Mouse (Mus musculus) gonadal fat pad, adult 2 months (tissue): ENCODE measurements around the gene Rab8b. TPM values are rescaled to one million over a fixed set of nuclear protein-coding genes. Genes with fewer than 3 reads are reported as not detected.
"Not testable (repeated sequence)": the region's sequence is repeated elsewhere in the genome, so short reads cannot be mapped to it uniquely, and the experiment has no call there.

ENCODE experiments used
- DNase-seq: peaks from one replicate; pipeline ENCODE4 v3.0.0-alpha.2; 2012; ENCODE audit warnings: low read depth
- polyA plus RNA-seq: library from polyadenylated mRNA; depleted of rRNA; stranded (reverse); fragments of >200 nt; gene quantifications from 2 replicates; pipeline ENCODE4 v1.2.3, GENCODE M21; 2012

Gene Rab8b
- polyA plus RNA-seq, 1 experiment = 9.7 TPM

DNA sequence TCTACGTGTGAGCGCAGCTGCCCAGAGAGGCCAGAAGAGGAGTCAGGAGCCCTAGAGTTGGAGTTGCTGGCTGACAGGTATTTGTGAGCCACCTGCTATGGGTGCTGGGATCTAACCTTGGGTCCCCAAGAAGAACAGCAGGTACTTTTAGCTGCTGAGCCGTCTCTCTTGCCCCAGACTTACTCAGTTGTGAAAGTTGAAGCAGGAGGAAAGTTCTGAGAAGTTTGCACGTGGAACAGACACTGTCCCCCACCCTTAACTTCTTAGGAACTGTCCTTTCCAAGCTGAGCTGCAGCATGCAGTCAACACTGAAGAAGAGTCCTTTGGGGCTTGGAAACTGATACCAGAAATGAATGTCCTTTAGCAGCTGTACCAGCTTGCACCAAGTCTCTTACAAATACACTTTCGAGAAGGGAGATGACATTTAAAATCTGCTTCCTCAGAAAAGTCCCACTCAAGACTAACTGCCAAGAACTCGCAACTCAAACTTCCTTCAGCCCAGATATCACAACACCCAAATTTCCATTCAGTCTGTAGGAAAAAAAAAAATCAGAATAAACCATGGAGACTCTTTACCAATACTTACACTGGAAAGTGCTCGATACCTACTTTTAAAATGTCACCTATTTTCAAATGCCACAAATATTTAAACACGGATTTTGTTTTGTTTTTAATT lies 2.1 kb downstream of the Rab8b start:
- DNase-seq = no peak

GRCm38 (mm10) chr9:66915869-66916785 lies 3.4 kb downstream of the Rab8b start:
- no peak for DNase-seq

DNA sequence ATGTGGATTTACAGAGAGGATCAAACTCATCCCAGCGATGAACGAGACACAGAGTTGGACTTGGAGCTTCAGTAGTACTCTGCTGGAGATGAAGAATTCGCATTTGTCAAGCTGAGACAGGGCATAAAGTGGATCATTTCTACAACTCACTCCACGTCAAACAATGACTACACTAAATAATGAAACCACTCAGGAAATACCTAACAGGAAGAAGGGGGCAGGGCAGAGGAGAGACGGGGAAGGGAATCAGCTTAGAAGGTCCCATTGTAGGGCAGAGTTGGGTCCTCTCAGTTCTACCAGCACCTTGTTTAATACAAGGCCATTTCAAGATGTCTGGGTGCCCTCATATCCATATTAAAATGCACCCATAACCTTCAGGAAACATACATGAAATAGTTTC lies 4.1 kb downstream of the Rab8b start:
- no peak for DNase-seq

GRCm38 (mm10) chr9:66914540-66914939 lies 4.9 kb downstream of the Rab8b start:
- no peak for DNase-seq

GRCm38 (mm10) chr9:66913254-66913934 lies 6.1 kb downstream of the Rab8b start:
- not testable (repeated sequence) for DNase-seq

DNA sequence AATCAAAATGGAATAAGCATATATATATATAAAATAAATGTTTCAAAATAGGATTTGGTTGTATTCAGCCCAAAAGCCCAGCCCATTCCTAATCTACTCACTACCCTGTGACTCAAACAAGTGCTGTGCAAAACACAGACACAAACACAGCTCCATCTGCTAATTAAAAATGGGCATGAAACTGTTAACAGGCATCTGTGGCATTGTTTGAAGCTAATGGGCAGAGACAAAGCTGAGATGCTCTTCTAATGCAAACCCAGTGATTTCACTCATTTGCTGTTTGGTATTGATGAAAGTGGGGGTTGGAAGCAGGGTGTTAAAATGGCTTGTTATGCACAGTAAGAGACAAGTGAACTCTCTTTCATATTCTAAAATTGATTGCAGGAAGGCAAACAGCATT lies 7.2 kb downstream of the Rab8b start:
- DNase-seq = no peak

GRCm38 (mm10) chr9:66910677-66911076 lies 8.8 kb downstream of the Rab8b start:
- DNase-seq = no peak

DNA sequence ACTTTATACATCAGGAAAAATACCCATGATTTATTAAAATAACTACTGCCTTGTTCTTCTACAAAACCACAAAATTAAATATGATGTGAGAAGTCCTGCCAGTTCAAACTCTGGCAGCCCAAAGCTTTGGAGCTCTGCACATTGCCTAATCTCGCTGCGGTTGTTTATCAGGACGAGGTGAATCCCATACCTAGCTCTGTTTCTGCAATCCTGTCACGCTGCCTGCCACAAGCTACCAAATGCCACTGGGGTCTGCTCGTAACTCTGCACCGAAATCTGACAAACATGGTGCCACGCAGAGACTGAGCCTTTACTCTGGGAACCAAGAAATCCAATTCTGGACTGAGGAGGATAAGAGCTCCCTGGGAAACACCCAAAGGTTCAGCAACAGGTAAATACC lies 9.6 kb downstream of the Rab8b start:
- DNase-seq = no peak

GRCm38 (mm10) chr9:66907746-66908397 lies 11.6 kb downstream of the Rab8b start:
- DNase-seq = no peak

DNA sequence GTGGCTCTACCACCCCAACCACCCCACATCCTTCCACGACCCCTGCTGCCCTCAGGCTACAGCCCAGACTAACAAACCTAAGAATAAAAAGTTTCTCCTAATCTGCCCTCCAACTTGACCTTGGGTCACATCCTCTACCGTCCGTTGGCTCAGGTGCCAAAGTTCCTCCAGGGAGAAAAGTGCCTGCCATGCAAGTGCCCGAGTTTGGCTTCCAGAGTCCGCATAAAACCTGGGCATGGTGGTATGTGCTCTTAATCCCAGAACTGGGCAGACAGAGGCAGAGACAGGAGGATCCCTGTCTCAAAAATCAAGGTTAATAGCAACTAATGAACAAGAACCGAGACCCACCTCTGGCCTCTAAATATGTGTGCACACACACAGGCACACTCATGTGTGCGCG lies 12.4 kb downstream of the Rab8b start:
- no peak for DNase-seq

DNA sequence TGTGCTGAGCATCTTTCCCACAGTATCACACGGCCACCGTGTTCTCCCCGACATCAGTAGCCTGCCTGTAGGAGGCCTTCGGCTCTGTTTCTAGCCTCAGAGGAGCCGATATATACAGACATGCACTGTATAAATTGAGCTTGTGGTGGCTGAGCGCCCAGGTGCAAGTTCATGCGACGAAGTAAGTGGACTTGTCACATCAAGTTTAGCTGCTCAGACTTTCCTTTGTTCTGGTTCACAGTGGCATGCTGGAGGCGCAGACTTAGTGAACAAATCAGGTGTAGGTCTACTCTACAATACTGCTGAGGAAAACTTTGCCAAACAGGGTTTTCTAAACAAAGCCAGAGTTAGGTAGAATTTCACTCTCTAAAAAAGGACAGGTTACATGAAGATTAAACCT lies 13.5 kb downstream of the Rab8b start:
- peak; percentile 71 for DNase-seq

DNA sequence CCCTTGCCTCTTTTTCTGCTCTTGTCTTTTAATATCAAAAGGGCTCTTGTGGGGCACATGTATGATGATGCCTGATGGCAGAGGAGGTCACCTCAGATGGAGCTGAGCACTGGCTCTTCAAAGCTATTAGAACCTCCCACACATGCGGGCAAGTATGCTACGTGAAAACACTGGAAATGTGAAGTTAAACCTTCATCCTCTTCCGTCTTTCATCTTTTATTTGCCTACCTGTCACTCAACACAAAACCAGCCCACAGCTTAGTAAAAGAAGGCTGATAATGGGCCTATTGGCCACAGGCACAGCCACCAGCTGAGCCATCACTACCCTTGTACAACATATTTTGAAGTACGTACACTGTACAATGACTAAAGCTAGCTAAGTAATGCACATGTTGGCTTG lies 20.0 kb downstream of the Rab8b start:
- DNase-seq = no peak

DNA sequence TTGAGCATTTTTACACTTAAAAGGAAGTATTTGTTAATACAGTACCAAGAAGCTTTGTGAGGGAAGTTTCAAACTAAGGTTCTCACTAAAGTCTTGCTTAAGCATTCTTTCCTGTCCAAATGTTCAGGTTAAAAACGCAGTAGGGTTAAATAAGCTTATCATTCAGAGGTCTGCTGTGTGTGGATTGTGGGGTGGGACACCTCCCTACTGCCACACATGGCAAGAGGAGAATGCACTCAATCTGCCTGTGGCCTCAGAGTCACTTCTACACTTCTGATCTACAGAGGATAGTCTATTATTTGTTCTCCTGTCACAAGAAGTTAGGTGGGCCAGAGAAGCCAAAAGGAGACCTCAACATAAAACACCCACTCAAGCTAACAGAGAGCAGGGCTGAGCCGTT lies 20.4 kb downstream of the Rab8b start:
- no peak for DNase-seq

DNA sequence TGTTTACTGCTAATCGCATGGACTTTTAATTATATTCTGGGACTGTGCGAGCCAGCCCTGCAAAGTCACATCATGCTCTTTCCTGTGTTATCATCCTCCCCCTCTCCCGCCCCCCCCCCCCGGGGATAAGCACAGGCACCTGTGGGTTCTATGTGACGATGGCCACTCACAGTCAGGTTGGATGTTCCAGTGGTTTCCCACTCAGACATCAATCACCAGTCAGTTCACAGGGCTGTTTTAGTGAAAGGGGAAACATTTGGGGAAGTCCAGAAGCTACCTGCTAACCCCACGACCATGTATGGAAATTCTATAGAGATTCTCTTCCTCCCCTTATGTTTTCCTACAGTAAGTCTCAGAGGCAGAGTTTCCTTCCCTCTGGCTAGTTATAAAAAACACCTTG lies 21.6 kb downstream of the Rab8b start:
- DNase-seq = no peak

DNA sequence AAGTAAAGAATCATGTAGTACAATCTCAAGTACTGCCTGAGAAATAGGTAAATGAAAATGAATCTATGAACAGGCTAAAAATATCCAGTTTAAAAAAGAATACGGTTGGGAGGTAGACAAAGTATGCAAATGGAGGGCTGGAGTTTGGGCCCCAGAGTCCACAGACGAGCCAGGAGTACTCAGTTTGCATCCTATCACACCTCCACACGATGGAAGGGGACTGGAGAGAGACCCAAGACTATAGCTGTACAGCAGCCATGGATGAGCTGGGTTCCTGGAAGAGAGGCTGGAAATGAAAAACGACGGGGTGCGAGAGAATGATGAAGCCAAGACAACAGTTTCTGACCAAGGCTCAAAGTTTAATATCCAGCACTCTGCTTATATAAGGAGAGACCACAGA lies 22.5 kb downstream of the Rab8b start:
- no peak for DNase-seq

DNA sequence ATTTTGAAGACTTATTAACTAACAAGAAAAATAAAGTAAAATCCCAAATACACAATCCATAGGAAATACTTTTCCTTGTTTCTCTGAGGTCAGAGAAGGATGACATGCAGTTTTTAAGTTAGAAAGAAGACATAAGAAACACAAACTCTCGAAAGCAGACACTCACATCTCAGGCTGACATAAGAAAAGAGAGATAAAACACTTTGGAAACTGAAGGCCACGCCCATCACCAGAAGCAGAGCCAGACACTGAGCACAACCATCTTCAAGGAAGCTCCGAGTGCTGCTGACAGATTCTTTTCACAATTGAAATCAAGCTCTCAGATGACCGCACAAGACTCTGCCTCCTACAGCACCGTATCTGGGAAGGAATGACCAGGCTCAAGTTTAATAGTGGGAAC lies 23.5 kb downstream of the Rab8b start:
- DNase-seq = no peak

GRCm38 (mm10) chr9:66895035-66895779 lies 24.3 kb downstream of the Rab8b start:
- DNase-seq = no peak

- no peak for DNase-seq
Observed at GRCm38 (mm10) chr9:66894421-66894820, 25.1 kb downstream of the Rab8b start.

DNA sequence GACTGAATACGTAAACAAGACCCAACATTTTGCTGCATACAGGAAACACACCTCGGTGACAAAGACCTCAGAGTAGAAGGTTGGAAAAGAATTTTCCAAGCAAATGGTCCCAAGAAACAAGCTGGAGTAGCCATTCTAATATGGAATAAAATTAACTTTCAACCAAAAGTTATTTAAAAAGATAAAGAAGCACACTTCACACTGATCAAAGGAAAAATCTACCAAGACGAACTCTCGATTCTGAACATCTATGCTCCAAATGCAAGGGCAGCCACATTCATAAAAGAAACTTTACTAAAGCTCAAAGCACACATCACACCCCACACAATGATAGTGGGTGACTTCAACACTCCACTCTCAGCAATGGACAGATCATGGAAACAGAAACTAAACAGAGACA lies 27.0 kb downstream of the Rab8b start:
- DNase-seq = not testable (repeated sequence)

DNA sequence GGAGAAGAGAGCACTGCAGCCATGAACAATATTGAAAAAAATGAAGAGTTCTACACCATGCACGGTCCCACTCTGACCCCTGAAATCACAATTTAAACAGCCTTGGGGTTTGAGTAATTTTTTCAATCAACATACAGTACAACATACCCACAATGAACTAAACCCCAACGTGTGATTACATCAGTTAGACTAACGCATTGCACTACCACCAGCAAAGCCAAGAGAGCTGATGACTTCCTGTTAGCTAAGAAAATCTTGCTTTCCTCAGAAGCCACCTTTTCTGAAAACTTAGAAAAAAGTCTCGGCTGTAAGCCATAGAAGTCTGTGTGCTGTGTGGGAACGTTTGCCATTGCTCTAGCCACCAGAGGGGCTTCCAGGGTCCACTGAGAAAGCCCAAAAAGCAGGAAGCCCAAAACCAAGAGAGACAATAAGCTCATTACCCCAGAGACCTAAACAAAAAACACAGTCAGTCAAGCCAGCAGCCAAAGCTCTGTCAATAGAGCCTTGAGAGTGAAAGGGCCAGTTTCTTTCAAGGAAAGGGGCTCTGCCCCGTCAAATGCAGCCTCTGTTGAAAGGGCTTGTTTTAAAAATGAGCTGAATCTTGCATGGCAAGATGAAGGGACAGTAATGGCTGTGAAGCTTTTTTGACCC lies 31.4 kb downstream of the Rab8b start:
- no peak for DNase-seq
